Mouse (Mus musculus): ENCODE results near the gene Ubc. TPM values are rescaled to one million over a fixed set of nuclear protein-coding genes. Genes with fewer than 3 reads are reported as not detected.

The Ubc gene
- total RNA-seq, 1 experiment from 2014 or later: 724 TPM

- ATAC-seq (ENCODE audit: extremely low read depth, insufficient number of reproducible peaks, low FRiP score, poor library complexity, severe bottlenecking): no peak
Measured at GRCm38 (mm10) chr5:125357543-125358269, 32.3 kb downstream of the Ubc start.

- ATAC-seq (ENCODE audit: extremely low read depth, insufficient number of reproducible peaks, low FRiP score, poor library complexity, severe bottlenecking): no peak
Measured at GRCm38 (mm10) chr5:125355650-125356049, 34.4 kb downstream of the Ubc start.

GRCm38 (mm10) chr5:125354885-125355492 is 35.0 kb downstream of the Ubc start:
- ATAC-seq (ENCODE audit: extremely low read depth, insufficient number of reproducible peaks, low FRiP score, poor library complexity, severe bottlenecking): no peak

- ATAC-seq (ENCODE audit: extremely low read depth, insufficient number of reproducible peaks, low FRiP score, poor library complexity, severe bottlenecking): no peak
Measured at GRCm38 (mm10) chr5:125352781-125353294, 37.2 kb downstream of the Ubc start.

- peak; percentile 50; the same call in 1 of the 2 replicates for ATAC-seq (ENCODE audit: extremely low read depth, insufficient number of reproducible peaks, low FRiP score, poor library complexity, severe bottlenecking)
Measured at GRCm38 (mm10) chr5:125351939-125352338, 38.1 kb downstream of the Ubc start.

GRCm38 (mm10) chr5:125351057-125351456 is 38.9 kb downstream of the Ubc start:
- no peak for ATAC-seq (ENCODE audit: extremely low read depth, insufficient number of reproducible peaks, low FRiP score, poor library complexity, severe bottlenecking)

- no peak for ATAC-seq (ENCODE audit: extremely low read depth, insufficient number of reproducible peaks, low FRiP score, poor library complexity, severe bottlenecking)
Measured at GRCm38 (mm10) chr5:125349391-125349790, 40.6 kb downstream of the Ubc start.

GRCm38 (mm10) chr5:125348487-125348886 is 41.5 kb downstream of the Ubc start:
- peak; percentile 47 for ATAC-seq (ENCODE audit: extremely low read depth, insufficient number of reproducible peaks, low FRiP score, poor library complexity, severe bottlenecking)

- no peak for ATAC-seq (ENCODE audit: extremely low read depth, insufficient number of reproducible peaks, low FRiP score, poor library complexity, severe bottlenecking)
Measured at GRCm38 (mm10) chr5:125348067-125348466, 41.9 kb downstream of the Ubc start.

- ATAC-seq (ENCODE audit: extremely low read depth, insufficient number of reproducible peaks, low FRiP score, poor library complexity, severe bottlenecking): no peak
Measured at GRCm38 (mm10) chr5:125344296-125344695, 45.7 kb downstream of the Ubc start.

- ATAC-seq (ENCODE audit: extremely low read depth, insufficient number of reproducible peaks, low FRiP score, poor library complexity, severe bottlenecking): no peak
Measured at GRCm38 (mm10) chr5:125341459-125342090, 48.4 kb downstream of the Ubc start.

- peak; percentile 53; the same call in 1 of the 2 replicates for ATAC-seq (ENCODE audit: extremely low read depth, insufficient number of reproducible peaks, low FRiP score, poor library complexity, severe bottlenecking)
Measured at GRCm38 (mm10) chr5:125340547-125341262, 49.3 kb downstream of the Ubc start, which contains the start of gene Scarb1. TSS of gene Scarb1 (minus strand) at chr5:125341094.

- ATAC-seq (ENCODE audit: extremely low read depth, insufficient number of reproducible peaks, low FRiP score, poor library complexity, severe bottlenecking): 0 out of 2 replicates have a peak, but pooled peaks have one; percentile 4
Measured at GRCm38 (mm10) chr5:125339851-125340531, 50.0 kb downstream of the Ubc start.

- ATAC-seq (ENCODE audit: extremely low read depth, insufficient number of reproducible peaks, low FRiP score, poor library complexity, severe bottlenecking): no peak
Measured at GRCm38 (mm10) chr5:125339108-125339751, 50.8 kb downstream of the Ubc start.

GRCm38 (mm10) chr5:125337526-125337925 is 52.5 kb downstream of the Ubc start:
- no peak for ATAC-seq (ENCODE audit: extremely low read depth, insufficient number of reproducible peaks, low FRiP score, poor library complexity, severe bottlenecking)

- ATAC-seq (ENCODE audit: extremely low read depth, insufficient number of reproducible peaks, low FRiP score, poor library complexity, severe bottlenecking): no peak
Measured at GRCm38 (mm10) chr5:125337012-125337411, 53.0 kb downstream of the Ubc start.
